Mouse (Mus musculus) ovary, postnatal 14 days (tissue): Measurements from ENCODE around the gene Anapc15.

Experiments used
- DNase-seq: peaks from one replicate; pipeline ENCODE4 v3.0.0; 2022; ENCODE audit warnings: low spot score

Gene Anapc15

DNA sequence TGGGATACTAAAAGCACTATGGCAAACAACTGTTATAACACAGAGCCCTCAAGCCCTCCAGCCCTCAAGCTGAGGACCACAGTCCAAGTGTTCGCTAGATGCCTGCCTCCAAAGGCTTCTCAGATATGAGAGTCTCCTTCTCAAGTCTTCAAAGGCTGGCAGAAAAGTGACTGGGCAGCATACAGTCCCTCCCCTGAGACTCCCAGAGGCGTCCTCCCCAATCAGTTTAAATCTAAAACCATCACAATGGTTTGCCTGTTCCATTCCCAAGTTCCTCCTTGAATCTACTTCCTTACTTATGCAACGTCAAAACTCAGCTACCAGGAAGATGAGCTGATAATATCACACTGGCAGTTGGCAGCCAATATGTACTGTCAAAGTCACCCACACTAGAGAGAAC, at the start of gene Anapc15:
Gene Anapc15 (plus strand): TSS at position 301 of the 400 bp plus-strand sequence.
- no peak for DNase-seq

DNA sequence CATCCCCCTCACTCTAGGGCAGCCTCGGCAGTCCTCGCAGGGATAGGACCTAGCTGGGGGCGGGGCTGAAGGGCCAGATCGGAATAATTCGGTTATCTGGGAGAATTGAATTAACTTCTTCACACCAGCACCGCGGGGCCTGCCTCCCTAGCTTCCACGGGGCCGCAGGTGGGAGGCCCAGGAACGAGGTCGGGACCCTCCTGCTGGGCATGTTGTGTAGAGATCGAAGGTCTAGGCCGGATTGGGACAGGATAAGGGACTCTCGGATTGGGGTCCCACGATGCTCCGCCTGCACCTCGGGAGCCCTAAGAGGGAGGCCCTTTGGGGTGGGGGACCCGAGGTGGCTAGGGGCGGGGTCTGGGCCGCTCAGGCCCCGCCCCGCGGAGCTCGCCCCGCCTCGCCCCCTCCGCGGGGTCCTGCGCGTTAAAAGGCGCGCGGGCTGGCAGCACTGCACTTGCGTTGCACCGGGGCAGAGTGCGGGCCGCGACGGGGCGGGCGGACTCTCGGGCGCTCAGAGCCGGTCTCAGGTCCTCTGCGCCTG, 45.6 kb upstream of the Anapc15 start, which contains the start of gene Phox2a:
Gene Phox2a (plus strand): TSS at position 453 of the 541 bp plus-strand sequence.
- no peak for DNase-seq

DNA sequence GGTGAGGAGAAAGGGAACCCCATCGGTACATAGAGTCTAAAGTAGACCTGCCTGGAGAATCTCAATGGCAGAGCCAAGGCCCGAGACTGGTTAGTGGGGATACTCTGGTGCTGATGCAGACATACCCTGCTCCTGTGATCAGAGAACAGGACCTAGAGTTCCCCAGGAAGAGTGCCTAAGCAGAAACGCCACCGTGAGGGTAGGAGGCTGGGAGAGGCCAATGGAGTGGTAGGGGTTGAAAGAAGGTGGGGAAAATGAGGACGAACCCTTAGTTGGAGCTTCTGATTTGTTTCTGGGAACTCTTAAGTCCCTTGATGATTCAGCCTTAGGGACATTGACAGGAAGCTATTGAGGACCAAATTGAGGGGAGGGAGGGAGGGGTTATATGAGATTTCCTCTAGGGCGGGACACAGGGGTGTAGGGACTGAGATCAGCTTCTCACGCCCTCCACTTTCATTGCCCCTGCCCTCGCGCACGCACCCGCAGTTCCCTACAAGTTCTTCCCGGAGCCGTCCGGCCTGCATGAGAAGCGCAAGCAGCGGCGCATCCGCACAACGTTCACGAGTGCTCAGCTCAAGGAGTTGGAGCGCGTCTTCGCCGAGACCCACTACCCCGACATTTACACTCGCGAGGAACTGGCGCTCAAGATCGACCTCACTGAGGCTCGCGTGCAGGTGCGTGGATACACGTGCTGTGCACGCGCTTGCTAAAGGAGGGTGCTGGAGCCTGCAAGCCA, 43.1 kb upstream of the Anapc15 start:
- no peak for DNase-seq

DNA sequence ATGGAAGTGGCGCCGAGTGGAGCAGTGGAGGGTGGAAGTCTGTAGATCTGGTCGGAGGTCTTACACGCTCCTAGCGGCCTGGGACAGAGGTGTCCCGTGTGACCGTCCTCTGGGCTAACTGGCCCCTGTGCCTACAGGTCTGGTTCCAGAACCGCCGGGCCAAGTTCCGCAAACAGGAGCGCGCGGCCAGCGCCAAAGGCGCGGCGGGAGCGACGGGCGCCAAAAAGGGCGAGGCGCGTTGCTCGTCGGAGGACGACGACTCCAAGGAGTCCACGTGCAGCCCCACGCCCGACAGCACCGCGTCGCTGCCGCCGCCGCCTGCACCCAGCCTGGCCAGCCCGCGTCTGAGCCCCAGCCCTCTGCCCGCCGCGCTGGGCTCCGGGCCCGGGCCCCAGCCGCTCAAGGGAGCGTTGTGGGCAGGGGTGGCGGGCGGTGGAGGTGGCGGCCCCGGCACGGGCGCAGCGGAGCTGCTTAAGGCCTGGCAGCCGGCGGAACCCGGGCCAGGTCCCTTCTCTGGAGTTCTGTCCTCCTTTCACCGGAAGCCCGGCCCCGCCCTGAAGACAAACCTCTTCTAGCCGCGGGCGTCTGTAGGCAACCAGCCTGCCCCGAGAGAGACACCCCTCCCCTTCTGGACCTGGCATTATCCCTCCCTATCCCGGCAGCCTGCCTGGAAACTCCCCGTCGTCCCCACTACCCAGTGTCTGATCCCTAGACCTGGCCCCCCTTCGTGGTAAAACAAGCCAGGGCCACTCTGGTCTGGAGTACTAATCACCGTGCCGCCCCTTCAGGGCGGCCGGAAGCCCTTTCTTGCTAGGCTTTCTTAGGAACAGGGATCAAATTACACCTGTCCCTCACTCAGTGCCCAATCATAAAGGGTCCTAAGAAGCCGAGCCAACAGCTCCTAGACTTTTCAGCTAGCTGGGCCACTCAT, 41.7 kb upstream of the Anapc15 start:
- DNase-seq = no peak

DNA sequence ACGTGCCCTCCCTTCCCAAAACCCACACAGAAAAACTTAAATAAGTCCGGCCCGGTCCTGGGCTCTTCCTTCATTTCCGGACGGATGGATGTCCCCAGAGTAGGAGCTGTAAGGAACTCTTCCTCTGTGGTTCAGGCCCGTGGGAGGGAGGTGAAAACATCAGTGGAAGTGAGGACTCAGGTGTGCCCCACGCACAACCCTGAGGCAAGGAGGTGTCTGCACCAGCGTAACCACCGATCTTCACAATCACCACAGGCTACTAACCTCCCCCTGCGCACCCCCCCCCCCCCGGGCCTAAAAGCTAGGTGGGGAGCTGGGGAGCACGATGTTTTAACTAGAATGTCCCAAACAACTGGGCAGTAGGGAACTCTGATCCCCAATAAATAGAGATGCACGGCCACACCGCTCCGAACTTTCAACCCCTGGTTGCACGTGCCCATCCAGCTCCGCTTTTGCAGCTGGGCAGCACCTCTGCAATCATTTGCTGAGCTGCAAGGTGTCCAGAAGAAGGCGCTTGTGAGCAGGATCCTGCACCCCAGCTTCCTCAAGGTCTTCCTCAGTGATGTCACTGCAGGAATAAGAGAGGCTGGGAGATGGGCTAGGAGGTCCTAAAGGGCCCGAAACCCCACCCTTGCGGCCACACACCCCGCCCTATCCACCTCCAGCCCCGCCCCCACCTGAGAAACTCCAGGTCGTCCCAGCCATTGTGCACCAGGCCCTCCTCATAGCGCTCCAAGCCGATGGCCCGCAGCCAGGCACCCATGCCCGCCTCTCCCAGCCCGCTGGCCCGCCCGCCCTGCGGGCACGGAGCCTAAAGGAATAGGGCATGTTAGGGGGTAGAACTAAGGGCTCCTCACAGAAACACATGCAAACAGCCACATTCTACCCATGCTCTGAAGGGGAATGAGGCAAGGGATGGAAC, 40.4 kb upstream of the Anapc15 start:
- DNase-seq = no peak

DNA sequence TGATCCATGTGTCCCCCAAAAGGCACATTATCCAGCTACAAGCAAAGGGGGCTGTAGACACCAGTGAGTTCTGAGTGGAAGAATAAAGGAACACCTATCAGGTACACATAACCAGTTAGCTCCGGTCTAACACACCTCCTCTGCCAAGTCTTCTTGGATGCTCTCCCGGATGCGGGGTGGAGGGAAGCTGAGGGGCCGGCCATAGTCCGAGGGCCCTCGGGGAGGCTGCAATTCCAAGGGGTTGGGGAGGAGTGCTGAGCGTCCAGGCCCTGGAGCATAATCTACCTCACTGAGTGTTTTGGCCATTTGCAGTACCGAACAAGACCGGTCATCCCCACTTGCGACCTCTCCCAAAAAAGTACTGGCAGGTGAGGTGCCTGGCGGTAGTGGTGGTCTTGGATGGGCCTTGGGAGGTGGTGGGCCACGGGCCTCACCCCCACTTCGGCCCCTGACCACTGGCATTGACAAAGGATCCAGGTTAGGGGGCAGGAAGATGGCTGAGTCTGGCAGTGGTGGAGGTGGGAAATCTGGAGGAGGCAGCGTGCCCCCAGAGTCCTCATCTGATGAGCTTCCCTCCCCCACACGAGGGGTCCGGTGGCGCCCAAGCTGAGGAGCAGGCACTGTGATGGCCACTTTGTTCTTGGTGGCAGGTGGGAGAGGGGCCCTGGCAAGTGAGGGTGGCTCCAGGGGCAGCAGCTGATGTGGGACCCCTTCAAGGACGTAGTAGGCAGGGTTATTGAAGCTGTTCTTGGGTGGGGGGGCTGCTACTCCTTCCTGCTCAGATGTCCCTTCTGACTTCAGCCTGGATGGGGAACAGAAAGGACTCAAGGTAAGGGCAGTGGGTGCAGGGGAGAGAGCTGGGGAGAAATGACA, 39.5 kb upstream of the Anapc15 start:
- no peak for DNase-seq

DNA sequence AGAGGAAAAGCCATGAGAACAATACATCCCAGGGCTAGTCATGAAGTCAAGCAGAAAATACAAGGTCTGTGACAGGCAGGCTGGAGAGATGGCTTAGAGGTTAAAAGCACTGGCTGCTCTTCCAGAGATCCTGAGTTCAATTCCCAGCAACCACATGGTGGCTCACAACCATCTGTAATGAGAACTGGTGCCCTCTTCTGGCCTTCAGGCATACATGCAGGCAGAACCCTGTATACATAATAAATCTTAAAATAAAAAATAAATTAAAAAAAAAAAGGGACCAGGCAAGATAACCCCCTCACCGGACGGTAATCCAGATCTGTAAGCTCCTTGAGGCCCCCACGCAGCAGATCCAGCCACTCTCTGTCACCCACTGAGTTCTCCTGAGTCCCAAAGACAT, 33.1 kb upstream of the Anapc15 start:
- no peak for DNase-seq

DNA sequence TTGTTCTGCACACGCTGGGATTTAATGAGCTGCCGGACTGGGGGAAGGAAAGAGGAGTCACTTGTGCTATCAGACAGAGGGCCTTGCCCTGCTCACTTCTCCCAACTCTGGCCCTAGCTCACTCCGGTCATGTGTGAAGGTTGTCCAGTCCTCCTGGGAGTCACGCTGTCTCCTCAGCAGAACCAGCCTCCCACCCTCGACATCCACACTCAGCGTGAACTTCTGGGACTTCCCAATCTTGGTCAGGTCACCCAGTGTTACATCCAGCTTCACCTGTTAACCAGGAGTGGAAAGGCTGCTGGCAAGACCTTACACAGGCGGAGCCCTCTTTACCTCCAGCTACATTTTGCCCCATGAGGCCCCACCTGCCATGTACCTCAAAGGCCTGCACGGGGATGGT, 32.1 kb upstream of the Anapc15 start:
- DNase-seq = no peak

DNA sequence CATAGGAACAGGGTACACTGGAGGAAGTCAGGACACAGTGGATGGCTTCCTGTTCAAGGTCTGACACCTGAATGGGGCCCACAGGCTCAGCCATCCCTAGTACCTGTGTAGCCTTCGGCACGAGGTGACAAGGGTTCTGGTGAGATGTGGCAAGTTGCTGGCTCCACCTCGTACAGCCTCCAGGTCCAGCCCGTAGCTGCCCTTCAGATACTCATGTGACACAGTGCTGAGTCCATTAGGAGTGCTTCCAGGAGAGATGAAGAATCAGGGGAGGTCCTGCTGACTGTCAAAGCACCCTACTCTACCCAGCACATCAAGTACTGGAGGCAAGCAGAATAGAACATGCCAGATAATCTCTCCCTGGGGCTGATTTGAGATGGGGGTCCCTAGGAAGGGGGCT, 31.1 kb upstream of the Anapc15 start:
- no peak for DNase-seq

DNA sequence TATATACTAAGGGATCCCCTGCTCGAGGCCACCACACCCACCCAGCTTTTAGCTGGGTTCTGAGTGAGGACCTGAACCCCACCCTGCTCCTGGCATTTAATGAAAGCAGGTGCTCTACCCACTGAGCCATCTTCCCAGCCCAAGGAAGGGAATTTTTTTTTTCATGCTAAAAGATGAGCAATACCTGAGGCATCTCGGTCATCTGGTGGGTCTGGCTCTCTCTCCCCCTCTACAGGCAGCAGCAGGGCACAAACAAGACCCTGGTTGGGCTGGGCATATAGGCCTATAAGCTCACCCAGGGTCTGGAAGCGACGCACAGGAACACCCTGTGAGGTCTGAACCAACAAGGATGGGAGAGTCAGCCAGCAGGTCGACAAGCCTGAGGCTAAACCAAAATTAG, 30.2 kb upstream of the Anapc15 start:
- DNase-seq = no peak

DNA sequence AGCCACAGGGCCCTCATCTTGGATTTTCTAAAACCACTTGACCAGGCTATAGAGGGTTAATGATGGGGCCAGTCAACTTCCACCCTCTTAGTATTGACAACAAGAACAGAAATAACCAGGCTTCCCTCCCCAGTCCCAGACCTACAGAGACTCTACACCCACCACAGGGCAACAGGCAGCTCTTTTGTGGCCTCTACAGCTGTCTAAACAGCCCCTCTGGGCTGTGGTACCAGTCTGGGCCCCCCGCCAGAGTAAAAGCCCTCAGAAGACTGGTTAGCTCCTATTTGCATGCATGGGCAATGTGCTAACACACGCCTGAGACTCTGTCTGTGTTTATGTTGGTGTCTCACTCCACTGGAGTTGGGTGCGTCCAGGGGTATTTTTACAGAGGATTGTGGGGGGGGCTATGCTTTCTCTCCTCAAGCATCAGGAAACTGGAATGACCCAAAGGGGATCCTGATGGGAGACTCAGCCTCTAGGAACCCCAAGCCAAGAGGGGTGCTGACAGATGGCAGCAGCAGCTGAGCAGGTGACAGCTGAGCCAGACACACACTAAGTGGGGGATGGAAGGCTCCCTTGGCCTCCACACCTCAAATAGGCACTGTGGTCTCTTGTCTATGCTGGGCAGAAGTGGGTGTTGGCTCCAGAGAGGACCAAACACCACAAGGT, 29.5 kb upstream of the Anapc15 start:
- no peak for DNase-seq

DNA sequence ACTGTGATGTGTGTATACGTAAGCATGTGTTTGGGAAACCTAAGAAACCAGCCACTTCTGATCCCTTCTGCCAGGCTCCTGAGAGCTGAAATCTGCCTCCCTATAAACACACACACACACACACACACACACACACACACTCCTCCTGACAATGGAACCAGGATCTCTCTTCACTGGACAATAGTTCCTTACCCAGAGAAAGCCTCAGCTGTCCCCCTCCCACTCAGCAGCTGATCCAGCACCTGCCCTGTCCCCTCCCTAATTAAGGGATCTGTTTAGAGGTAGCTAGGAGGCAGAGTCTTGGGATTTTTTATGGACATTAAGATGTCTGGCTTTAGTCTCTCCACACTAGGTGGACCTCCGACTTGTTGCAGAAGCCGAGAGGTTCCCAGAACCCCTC, 28.6 kb upstream of the Anapc15 start:
- no peak for DNase-seq

DNA sequence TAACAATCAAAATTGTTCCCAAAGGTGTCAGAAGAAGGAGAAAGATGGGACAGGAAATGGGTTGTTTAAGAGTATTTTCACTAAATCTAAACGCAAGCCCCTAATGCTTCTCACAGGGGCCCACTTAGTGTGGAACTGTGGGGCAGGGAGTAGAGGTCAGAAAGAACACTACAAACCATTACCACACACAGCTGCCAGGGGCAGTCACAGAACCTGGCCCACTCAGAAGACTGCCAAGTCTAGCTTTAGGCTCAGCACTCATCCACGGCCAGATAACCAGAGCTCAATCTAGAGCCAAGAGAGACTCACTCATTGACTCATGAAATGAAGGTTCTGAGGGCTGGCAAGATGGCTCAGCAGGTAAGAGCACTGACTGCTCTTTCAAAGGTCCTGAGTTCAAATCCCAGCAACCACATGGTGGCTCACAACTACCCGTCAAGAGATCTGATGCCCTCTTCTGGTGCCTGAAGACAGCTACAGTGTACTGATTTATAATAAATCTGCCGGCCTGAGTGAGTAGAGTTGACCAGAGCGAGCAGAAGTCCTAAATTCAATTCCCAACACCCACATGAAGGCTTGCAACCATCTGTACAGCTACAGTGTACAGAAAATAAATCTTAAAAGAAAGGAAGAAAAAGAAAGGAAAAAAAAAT, 27.9 kb upstream of the Anapc15 start:
- no peak for DNase-seq

DNA sequence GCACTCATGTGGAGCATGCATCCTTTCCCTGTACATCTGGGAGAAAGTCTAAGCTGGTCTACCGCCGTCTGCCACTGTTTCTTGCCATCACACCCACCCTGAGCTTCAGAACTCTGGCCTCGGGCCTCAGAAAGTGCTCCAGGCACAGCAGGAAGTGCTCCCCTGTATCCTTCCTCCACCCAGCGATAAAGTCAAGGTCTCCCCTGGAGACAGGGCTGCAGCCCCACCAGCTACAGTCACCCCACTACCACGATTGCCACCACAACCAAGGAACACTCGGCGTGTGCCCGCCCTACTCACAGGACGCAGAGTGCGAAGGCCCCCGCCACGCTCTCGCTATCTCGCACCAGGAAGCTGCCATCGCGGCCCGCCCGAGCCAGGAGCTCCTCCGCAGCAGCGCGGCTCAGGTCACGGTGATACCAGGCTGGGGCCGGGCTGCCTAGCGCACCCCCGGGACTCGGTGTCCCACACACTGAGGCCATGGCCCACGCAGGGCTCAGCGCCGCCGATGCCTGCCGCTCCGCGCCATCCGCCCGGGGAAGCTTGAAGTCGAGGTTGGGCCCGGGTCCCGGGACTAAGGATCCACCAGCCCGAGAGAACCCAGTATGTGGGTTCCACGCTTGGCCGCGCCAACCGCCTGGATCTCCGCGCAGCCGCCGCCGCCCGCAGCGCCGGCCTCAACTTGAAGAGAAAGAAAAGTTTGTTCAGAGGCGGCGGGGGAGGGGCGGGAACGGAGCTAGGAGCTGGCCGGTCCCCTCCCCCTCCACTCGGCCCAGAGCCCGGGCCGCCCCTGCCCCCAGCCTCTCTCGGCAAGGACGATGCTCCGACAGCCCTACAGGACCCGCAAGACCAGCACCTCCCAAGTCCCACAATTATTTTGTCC, 27.0 kb upstream of the Anapc15 start:
- peak; percentile 53 for DNase-seq

DNA sequence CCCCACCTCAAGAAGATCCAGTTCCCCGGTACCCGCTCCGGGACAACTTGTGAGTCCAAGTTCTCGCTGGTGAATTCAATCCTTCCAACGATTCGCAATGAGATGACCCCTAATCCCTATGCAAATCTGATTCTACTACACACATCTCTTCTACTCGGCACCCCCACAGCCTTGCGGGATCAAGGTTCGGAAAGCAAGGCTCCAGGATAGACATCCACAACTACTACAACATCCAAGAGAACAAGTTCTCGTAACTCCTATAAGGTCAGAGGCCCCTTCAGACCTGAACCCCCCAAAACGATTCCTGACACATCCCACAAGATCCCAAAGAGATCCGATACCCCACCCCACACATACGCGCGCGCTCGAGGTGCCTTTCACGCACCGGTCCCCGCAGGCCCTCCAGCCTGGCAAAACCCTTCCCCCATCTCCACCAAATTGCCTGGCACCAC, 26.3 kb upstream of the Anapc15 start:
- no peak for DNase-seq

DNA sequence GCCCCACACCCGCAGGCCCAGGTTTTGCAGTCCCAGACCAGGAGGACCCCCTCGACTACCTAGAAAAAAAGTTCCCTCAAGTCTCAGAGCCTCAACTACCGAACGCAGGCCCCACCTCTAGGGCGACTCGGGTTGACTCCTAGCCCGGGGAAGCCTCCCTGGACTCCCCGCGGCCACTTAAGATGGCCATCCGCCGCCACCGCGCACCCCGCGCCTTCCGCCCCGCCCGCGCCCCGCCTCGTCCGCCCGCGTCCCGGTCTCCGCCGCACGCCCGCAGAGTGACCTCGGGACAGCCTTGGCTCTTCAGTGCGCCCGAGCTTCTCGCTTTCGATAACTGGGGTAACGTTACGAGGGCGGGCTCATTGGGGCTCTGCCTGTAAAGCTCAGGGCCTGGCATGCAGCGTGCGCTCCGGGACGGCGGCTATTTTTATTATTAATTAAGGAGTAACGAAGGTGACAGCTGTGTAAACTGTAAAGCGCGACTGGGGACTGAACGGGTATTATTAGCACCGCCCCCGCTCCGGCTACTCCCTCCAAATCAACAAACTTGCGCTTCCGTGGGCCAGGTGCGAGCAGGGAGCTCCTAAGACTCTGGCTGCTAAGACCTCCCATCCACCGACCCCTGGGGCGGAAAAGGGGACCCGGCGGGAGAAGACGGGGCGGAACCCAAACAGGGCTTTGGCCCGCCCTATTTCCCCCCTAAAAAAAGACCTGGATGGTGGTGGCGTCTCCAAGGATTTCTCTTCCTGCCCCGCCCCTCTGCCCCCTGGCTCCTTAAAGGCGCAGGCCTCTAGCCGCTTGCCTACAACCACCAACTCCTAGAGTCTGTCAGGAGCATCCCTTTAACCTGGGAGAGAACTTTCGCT, 25.7 kb upstream of the Anapc15 start, which contains the start of gene Inppl1:
Gene Inppl1 (minus strand): TSS at position 624 of the 866 bp plus-strand sequence.
- DNase-seq = peak; percentile 72

DNA sequence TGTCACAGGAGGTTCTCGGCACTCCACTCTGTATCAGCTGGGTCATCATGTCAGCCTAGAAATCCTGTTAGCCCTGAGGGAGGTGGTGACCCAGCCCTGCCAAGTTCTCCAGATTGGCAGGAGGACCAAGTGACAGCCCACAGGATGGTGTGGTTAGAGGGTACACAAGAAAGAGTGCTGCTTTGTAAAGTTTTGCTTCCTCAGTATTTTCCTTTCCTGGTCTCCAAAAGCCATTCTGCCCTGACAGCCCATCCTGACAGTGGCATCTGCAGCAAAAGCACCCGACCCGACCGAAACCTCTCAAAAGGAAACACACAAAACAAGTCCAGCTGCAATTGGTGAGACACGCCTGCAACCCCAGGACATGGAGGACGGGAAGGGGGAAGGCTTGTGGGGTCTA, 19.3 kb upstream of the Anapc15 start:
- DNase-seq = no peak
